Mouse (Mus musculus): ENCODE measurements around the gene Yjefn3. TPM values are rescaled to one million over a fixed set of nuclear protein-coding genes. Genes with fewer than 3 reads are reported as not detected.

The Yjefn3 gene
- polyA plus RNA-seq, 1 experiment from 2014 or later: 4.0 TPM

GRCm38 (mm10) chr8:69877396-69877795 lies 25.1 kb downstream of the Yjefn3 start:
- Histone ChIP-seq H3K9ac (no peak overlapping the region), H3K4me2 (replicated peaks) (no peak overlapping the region), H3K9me3 (replicated peaks) (no peaks in the 10 kb centered on the region), H3K27me3 (peaks cover 50% of the 10 kb centered on the region), H3K4me1 (peaks cover 18% of the 10 kb centered on the region), H3K27ac (replicated peaks) (no peak overlapping the region), H3K36me3 (no peaks in the 10 kb centered on the region), H3K4me3 (replicated peaks) (no peak overlapping the region)
- WGBS: 90% methylated on average over 4 of the region's 4 CpGs
- no peak for ATAC-seq (ENCODE audit: insufficient number of reproducible peaks, low FRiP score, low TSS enrichment, low read depth)

- no peak for ATAC-seq (ENCODE audit: insufficient number of reproducible peaks, low FRiP score, low TSS enrichment, low read depth)
- H3K9me3 ChIP-seq (replicated peaks): no peaks in the 10 kb centered on the region
- 70% methylated on average over 10 of the region's 10 CpGs for WGBS
- H3K9ac ChIP-seq: no peak overlapping the region
- H3K4me3 ChIP-seq (replicated peaks): no peak overlapping the region
- no peak overlapping the region for H3K4me2 ChIP-seq (replicated peaks)
- no peak overlapping the region for H3K27ac ChIP-seq (replicated peaks)
- H3K4me1 ChIP-seq: peaks cover 13% of the 10 kb centered on the region
- peaks cover 46% of the 10 kb centered on the region for H3K27me3 ChIP-seq
- H3K36me3 ChIP-seq: no peaks in the 10 kb centered on the region
Measured at GRCm38 (mm10) chr8:69876967-69877366, 25.5 kb downstream of the Yjefn3 start.

DNA sequence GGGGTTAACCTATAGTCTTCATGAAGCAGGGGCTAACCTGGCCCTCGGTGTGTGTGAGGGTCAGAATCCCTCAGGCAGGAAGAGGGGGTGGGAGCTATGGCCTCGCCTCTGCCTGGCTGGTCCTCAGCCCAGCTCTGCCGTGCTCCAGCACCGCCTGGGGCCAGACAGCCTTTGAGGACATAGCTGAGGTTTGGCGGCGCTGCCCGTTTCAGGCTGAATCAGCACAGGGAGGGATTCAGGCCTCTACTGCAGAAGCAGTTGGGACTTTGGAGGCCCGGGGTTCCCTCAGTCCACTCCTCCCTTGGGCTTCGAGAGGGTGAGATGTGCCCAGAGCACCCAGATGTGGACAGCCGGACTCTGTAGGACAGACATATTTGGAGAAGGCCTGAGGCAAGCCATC lies 26.4 kb downstream of the Yjefn3 start:
- no peaks in the 10 kb centered on the region for H3K9me3 ChIP-seq (replicated peaks)
- WGBS: 24% methylated on average over 10 of the region's 10 CpGs
- no peaks in the 10 kb centered on the region for H3K36me3 ChIP-seq
- no peak for ATAC-seq (ENCODE audit: insufficient number of reproducible peaks, low FRiP score, low TSS enrichment, low read depth)
- H3K4me2 ChIP-seq (replicated peaks): no peak overlapping the region
- no peak overlapping the region for H3K27ac ChIP-seq (replicated peaks)
- H3K9ac ChIP-seq: no peak overlapping the region
- peaks cover 5% of the 10 kb centered on the region for H3K4me1 ChIP-seq
- peaks cover 37% of the 10 kb centered on the region for H3K27me3 ChIP-seq
- H3K4me3 ChIP-seq (replicated peaks): no peak overlapping the region

DNA sequence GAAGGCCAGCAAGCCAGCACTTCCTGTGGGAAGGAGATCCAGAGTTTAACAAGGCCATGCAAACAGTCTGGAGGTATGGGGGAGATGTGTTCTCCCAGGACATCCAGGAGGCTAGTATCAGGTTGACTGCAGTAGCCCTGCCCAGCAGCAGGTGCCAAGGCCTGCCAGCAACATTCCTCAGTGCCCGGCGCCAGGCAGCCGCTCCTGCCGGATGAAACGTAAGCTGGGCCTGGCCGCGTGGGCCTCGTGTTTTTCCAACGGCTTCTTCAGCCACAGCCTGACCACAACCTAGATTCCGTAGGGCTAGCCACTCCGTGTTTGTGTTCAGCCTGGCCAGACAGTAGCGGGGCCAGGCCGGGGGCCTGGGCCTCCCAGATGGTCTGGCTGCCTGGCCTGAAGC lies 27.9 kb downstream of the Yjefn3 start:
- no peaks in the 10 kb centered on the region for H3K4me1 ChIP-seq
- H3K27ac ChIP-seq (replicated peaks): no peak overlapping the region
- peaks cover 22% of the 10 kb centered on the region for H3K27me3 ChIP-seq
- 71% methylated on average over 13 of the region's 13 CpGs for WGBS
- no peak for ATAC-seq (ENCODE audit: insufficient number of reproducible peaks, low FRiP score, low TSS enrichment, low read depth)
- no peak overlapping the region for H3K4me3 ChIP-seq (replicated peaks)
- H3K9me3 ChIP-seq (replicated peaks): no peaks in the 10 kb centered on the region
- H3K36me3 ChIP-seq: no peaks in the 10 kb centered on the region
- H3K4me2 ChIP-seq (replicated peaks): no peak overlapping the region
- no peak overlapping the region for H3K9ac ChIP-seq

- H3K36me3 ChIP-seq: no peaks in the 10 kb centered on the region
- H3K9me3 ChIP-seq (replicated peaks): no peaks in the 10 kb centered on the region
- ATAC-seq (ENCODE audit: insufficient number of reproducible peaks, low FRiP score, low TSS enrichment, low read depth): no peak
- H3K27me3 ChIP-seq: peaks cover 17% of the 10 kb centered on the region
- H3K4me1 ChIP-seq: no peaks in the 10 kb centered on the region
- WGBS: 14% methylated on average over 9 of the region's 9 CpGs
- H3K4me3 ChIP-seq (replicated peaks): no peak overlapping the region
- no peak overlapping the region for H3K4me2 ChIP-seq (replicated peaks)
- no peak overlapping the region for H3K27ac ChIP-seq (replicated peaks)
- no peak overlapping the region for H3K9ac ChIP-seq
Measured at GRCm38 (mm10) chr8:69874155-69874554, 28.4 kb downstream of the Yjefn3 start.

GRCm38 (mm10) chr8:69870907-69871306 lies 31.6 kb downstream of the Yjefn3 start:
- Histone ChIP-seq H3K36me3 (no peaks in the 10 kb centered on the region), H3K27me3 (no peaks in the 10 kb centered on the region), H3K4me2 (replicated peaks) (no peak overlapping the region), H3K4me1 (no peaks in the 10 kb centered on the region), H3K4me3 (replicated peaks) (no peak overlapping the region), H3K9ac (no peak overlapping the region), H3K9me3 (replicated peaks) (no peaks in the 10 kb centered on the region), H3K27ac (replicated peaks) (no peak overlapping the region)
- ATAC-seq (ENCODE audit: insufficient number of reproducible peaks, low FRiP score, low TSS enrichment, low read depth): no peak
- WGBS: 82% methylated on average over 6 of the region's 6 CpGs

DNA sequence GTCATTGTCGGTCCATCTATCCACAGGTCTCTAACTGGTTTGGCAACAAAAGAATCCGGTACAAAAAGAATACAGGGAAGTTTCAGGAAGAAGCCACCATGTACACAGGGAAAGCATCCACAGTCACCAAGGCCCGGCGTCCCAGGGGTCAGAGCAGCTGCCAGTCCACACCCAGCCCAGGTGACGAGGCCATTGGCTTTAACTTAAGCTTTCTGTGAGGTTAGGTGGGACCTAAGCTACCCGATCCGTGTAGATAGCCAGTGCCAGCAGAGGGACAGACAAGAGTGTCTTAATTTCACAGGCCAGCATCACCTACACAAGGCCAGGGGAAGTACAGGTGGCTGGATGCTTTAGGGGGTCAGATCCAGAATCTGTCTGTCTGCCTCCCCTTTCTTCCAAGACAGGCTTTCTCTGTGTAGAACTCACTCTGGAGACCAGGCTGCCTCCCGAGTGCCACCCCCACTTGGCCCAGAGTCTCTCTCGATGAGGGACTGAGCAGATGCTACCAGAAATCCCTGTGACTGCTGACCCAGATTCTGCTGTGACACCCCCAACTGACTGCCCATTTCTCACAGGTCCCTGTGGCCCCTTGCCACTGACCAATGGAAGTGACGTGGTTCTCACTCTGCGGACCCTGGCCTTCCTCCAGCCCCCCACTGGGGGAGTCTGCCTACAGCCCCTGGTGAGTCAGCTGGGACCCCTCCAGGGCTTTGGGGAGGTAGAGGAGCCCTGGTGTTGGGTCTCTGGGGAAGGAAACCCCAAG lies 32.3 kb downstream of the Yjefn3 start:
- no peak overlapping the region for H3K27ac ChIP-seq (replicated peaks)
- H3K27me3 ChIP-seq: no peaks in the 10 kb centered on the region
- no peaks in the 10 kb centered on the region for H3K4me1 ChIP-seq
- H3K4me3 ChIP-seq (replicated peaks): no peak overlapping the region
- no peak overlapping the region for H3K9ac ChIP-seq
- H3K9me3 ChIP-seq (replicated peaks): no peaks in the 10 kb centered on the region
- no peaks in the 10 kb centered on the region for H3K36me3 ChIP-seq
- ATAC-seq (ENCODE audit: insufficient number of reproducible peaks, low FRiP score, low TSS enrichment, low read depth): no peak
- no peak overlapping the region for H3K4me2 ChIP-seq (replicated peaks)
- WGBS: 77% methylated on average over 11 of the region's 11 CpGs

DNA sequence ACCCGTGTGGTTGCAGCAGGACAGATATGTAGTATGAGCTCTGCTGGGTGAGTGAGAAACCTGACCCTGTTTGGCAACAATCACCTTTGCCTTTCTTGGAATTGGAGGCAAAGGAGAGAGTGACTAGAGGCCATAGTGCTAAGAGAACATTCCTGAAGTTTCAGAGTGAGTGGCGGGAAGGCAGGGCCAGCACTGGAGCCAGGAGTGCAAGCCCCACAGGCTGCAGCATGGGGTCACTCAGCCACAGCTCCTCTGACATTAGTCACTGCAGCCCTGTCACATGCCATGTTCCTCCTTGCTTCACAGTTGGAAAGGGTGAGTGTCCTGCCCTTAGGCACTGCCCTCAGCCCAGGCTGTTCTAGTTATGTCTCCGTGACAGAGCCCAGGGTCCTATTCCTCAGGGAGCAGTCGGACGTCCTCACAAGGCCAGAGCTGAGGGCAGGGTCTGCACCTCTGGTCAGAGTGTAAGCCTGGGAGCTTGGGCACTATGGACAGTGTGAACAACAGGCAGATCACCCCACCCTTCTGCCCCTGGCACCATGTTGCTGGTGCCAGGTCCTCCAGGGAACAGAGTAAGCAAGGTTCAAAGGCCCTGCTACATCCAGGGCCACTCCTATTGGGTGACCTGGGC lies 34.7 kb downstream of the Yjefn3 start:
- Histone ChIP-seq H3K27ac (replicated peaks) (no peak overlapping the region), H3K36me3 (no peaks in the 10 kb centered on the region), H3K4me3 (replicated peaks) (no peak overlapping the region), H3K4me1 (no peaks in the 10 kb centered on the region), H3K27me3 (no peaks in the 10 kb centered on the region), H3K9ac (no peak overlapping the region), H3K9me3 (replicated peaks) (no peaks in the 10 kb centered on the region), H3K4me2 (replicated peaks) (no peak overlapping the region)
- 46% methylated on average over 5 of the region's 5 CpGs for WGBS
- no peak for ATAC-seq (ENCODE audit: insufficient number of reproducible peaks, low FRiP score, low TSS enrichment, low read depth)

- Histone ChIP-seq H3K9me3 (replicated peaks) (no peaks in the 10 kb centered on the region), H3K36me3 (no peaks in the 10 kb centered on the region), H3K27ac (replicated peaks) (no peak overlapping the region), H3K27me3 (no peaks in the 10 kb centered on the region), H3K4me2 (replicated peaks) (no peak overlapping the region), H3K9ac (no peak overlapping the region), H3K4me3 (replicated peaks) (no peak overlapping the region), H3K4me1 (no peaks in the 10 kb centered on the region)
- WGBS: 68% methylated on average over 5 of the region's 5 CpGs
- ATAC-seq (ENCODE audit: insufficient number of reproducible peaks, low FRiP score, low TSS enrichment, low read depth): no peak
Measured at GRCm38 (mm10) chr8:69864180-69864579, 38.3 kb downstream of the Yjefn3 start.

- Histone ChIP-seq H3K9me3 (replicated peaks) (no peaks in the 10 kb centered on the region), H3K4me2 (replicated peaks) (no peak overlapping the region), H3K27me3 (no peaks in the 10 kb centered on the region), H3K4me1 (no peaks in the 10 kb centered on the region), H3K27ac (replicated peaks) (no peak overlapping the region), H3K4me3 (replicated peaks) (no peak overlapping the region), H3K36me3 (no peaks in the 10 kb centered on the region), H3K9ac (no peak overlapping the region)
- 83% methylated on average over 5 of the region's 5 CpGs for WGBS
- no peak for ATAC-seq (ENCODE audit: insufficient number of reproducible peaks, low FRiP score, low TSS enrichment, low read depth)
Measured at GRCm38 (mm10) chr8:69863387-69864020, 39.0 kb downstream of the Yjefn3 start.

DNA sequence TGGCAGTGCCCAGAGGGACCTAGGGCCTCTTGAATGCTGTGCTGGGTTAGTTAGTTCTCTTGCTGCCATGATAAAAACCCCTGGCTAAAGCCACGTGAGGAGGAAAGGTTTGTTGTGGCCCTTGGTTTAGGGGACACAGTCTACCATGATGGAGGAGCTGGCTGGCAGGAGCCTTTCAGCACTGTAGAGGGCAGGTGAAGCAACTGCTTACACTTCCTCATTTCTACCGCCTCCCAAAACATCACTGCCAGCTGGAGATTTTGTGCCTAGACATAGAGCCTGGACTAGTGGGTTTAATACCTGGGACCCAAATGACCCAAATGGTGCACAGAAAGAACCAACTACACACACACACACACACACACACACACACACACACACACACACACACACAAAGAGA lies 41.3 kb downstream of the Yjefn3 start:
- WGBS: 57% methylated on average over 2 of the region's 2 CpGs
- ATAC-seq (ENCODE audit: insufficient number of reproducible peaks, low FRiP score, low TSS enrichment, low read depth): no peak

More for the DNA sequence above, 41.3 kb downstream of the Yjefn3 start:
- H3K4me1 ChIP-seq: no peaks in the 10 kb centered on the region
- H3K4me3 ChIP-seq (replicated peaks): no peak overlapping the region
- H3K27ac ChIP-seq (replicated peaks): no peak overlapping the region
- H3K36me3 ChIP-seq: no peaks in the 10 kb centered on the region
- H3K27me3 ChIP-seq: no peaks in the 10 kb centered on the region
- H3K9me3 ChIP-seq (replicated peaks): no peaks in the 10 kb centered on the region
- H3K4me2 ChIP-seq (replicated peaks): no peak overlapping the region
- no peak overlapping the region for H3K9ac ChIP-seq

Measured in embryonic facial prominence, embryonic 15.5 days (tissue).